In the genomic region with DNA sequence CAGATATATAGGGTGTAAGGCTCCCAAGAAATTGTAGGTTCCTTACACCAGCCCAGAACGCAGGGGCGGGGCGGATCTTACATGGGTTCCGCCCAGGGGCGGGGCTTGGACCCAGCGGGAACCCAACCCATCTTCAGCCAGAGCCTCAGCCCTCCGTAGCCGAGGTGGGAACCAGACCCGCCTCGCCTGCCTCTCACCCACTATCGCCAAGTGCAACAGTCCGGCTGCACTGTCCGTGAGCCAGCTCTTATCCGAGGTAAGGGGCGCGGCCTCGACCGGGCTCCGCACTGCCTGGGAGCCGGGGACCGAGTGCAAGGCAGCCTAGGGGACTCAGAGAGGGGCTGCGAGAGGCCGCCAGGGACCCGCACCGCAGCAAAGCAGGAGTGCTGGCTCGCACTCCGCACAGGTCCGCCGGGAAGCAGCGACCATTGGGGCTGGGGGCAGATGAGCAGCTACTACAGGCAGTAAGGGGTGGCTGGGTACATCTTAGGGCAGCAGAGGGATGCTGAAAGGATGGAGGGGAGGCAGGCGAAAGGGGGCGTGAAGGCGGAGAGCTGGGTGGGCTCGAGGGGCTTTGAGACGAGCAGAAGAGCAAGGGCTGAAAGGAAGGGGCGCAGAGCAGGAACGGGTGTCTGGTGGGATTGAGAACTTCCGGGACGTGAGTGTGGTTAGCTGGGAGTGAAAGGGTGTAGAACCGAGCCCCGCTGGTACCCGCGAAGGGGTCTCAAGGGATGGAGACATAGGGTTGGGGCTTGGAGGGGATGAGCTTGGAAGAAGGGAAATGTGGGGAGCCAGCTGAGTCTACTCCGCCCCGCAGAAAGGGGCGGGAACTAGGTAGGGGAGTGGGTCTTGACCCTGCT, we compare ENCODE assay signal across 8 mouse cellular contexts. TPM values are rescaled to one million over a fixed set of nuclear protein-coding genes. Genes with fewer than 3 reads are reported as not detected.
DNase-seq lines count a peak whose midpoint lies in the region; ATAC-seq lines count a peak whose summit lies in the region.

A gene (plus strand): TSS at position 101 of the 860 bp plus-strand sequence.

- H3K27ac ChIP-seq in embryonic facial prominence, embryonic 11.5 days (replicated peaks; ENCODE audit: low read depth, low read length): no peak within 1 kb of the TSS
- H3K27ac ChIP-seq in limb, embryonic 13.5 days: no peak within 1 kb of the TSS
- H3K27ac ChIP-seq in midbrain, embryonic 14.5 days (replicated peaks; ENCODE audit: low read depth, low read length): peak within 1 kb of the TSS; percentile 64; the same call in 1 of the 2 replicates

- WGBS in embryonic facial prominence, embryonic 11.5 days: under 1% methylated on average over 46 of the region's 46 CpGs
- WGBS in limb, embryonic 13.5 days: under 1% methylated on average over 46 of the region's 46 CpGs
- WGBS in midbrain, embryonic 14.5 days: under 1% methylated on average over 46 of the region's 46 CpGs

- peak; percentile 87 for ATAC-seq in embryonic facial prominence, embryonic 11.5 days (replicated peaks; ENCODE audit: insufficient number of reproducible peaks, low FRiP score, low TSS enrichment, low read depth)
- ATAC-seq in limb, embryonic 13.5 days (ENCODE audit: low FRiP score, low read depth): peak; percentile 87
- ATAC-seq in midbrain, embryonic 14.5 days (ENCODE audit: low FRiP score, low TSS enrichment): peak; percentile 92

- DNase-seq in ovary, adult 18-20 months (ENCODE audit: low spot score): peak; percentile 17
- no peak for DNase-seq in ovary, postnatal 10 days (ENCODE audit: low spot score)
- peak; percentile 85 for DNase-seq in embryonic facial prominence, embryonic 11.5 days (ENCODE audit: low spot score)
- peak; percentile 3 to 6 for DNase-seq in heart, adult 9 months (ENCODE audit: low spot score in 2 of 2)
- DNase-seq in kidney, adult 8-10 months: peak; percentile 2 to 23
- DNase-seq in midbrain, embryonic 14.5 days: peak; percentile 88
- DNase-seq in spleen, postnatal 10 days (ENCODE audit: low spot score in 2 of 2): peak; percentile 54 to 81

- H3K9ac ChIP-seq in embryonic facial prominence, embryonic 11.5 days (replicated peaks; ENCODE audit: low read length): peak within 1 kb of the TSS; percentile 64
- peak within 1 kb of the TSS; percentile 78 for H3K9ac ChIP-seq in limb, embryonic 13.5 days
- peak within 1 kb of the TSS; percentile 81 for H3K9ac ChIP-seq in midbrain, embryonic 14.5 days (replicated peaks; ENCODE audit: low read length)

- H3K36me3 ChIP-seq in embryonic facial prominence, embryonic 11.5 days (replicated peaks; ENCODE audit: control insufficient read depth, insufficient read depth, low read depth, low read length): no peaks in the 10 kb centered on the region
- no peaks in the 10 kb centered on the region for H3K36me3 ChIP-seq in limb, embryonic 13.5 days
- no peaks in the 10 kb centered on the region for H3K36me3 ChIP-seq in midbrain, embryonic 14.5 days (ENCODE audit: control insufficient read depth, insufficient read depth, low read length)

- peak within 1 kb of the TSS; percentile 63 for H3K4me3 ChIP-seq in embryonic facial prominence, embryonic 11.5 days (ENCODE audit: low read depth, low read length)
- H3K4me3 ChIP-seq in limb, embryonic 13.5 days: peak within 1 kb of the TSS; percentile 67
- H3K4me3 ChIP-seq in midbrain, embryonic 14.5 days (replicated peaks; ENCODE audit: low read depth, low read length): peak within 1 kb of the TSS; percentile 65

- H3K4me2 ChIP-seq in embryonic facial prominence, embryonic 11.5 days (ENCODE audit: low read depth, low read length): peak within 1 kb of the TSS; percentile 78
- H3K4me2 ChIP-seq in limb, embryonic 13.5 days (replicated peaks): peak within 1 kb of the TSS; percentile 99
- peak within 1 kb of the TSS; percentile 95 for H3K4me2 ChIP-seq in midbrain, embryonic 14.5 days (ENCODE audit: low read length)

- no peaks in the 10 kb centered on the region for H3K9me3 ChIP-seq in embryonic facial prominence, embryonic 11.5 days (replicated peaks; ENCODE audit: control insufficient read depth, low read length)
- H3K9me3 ChIP-seq in limb, embryonic 13.5 days: no peaks in the 10 kb centered on the region
- H3K9me3 ChIP-seq in midbrain, embryonic 14.5 days (ENCODE audit: control insufficient read depth, low read length): no peaks in the 10 kb centered on the region

- no peaks in the 10 kb centered on the region for H3K4me1 ChIP-seq in embryonic facial prominence, embryonic 11.5 days (ENCODE audit: control insufficient read depth, insufficient read depth, low read length)
- H3K4me1 ChIP-seq in limb, embryonic 13.5 days: 0 out of 2 replicates have a peak, but pooled peaks cover 7% of the 10 kb centered on the region
- H3K4me1 ChIP-seq in midbrain, embryonic 14.5 days (ENCODE audit: control insufficient read depth, insufficient read depth, low read length): no peaks in the 10 kb centered on the region

- no peaks in the 10 kb centered on the region for H3K27me3 ChIP-seq in embryonic facial prominence, embryonic 11.5 days (ENCODE audit: control insufficient read depth, insufficient read depth, low read length)
- peaks cover 22% of the 10 kb centered on the region; the same call in 1 of the 2 replicates for H3K27me3 ChIP-seq in limb, embryonic 13.5 days
- no peaks in the 10 kb centered on the region for H3K27me3 ChIP-seq in midbrain, embryonic 14.5 days (ENCODE audit: control insufficient read depth, insufficient read depth, low read length)

RNA-seq across cellular contexts. Expression of the gene that starts here (rescaled TPM):
- 24.9 and 28.0 TPM in 2 replicates for polyA plus RNA-seq in embryonic facial prominence, embryonic 11.5 days (2014; fragmentation: Nextera tagmentation; extraction: Ambion mirVana)
- 18.0 and 19.7 TPM in 2 replicates for polyA plus RNA-seq in limb, embryonic 13.5 days (2015; fragmentation: Nextera tagmentation; extraction: Ambion mirVana)
- 110 and 140 TPM in 2 replicates for polyA plus RNA-seq in midbrain, embryonic 14.5 days (2014; fragmentation: Nextera tagmentation; extraction: Ambion mirVana)
